Mouse (Mus musculus) erythroblast, adult 5-6 weeks (primary cell): ENCODE data around the gene Ints1. TPM values are rescaled to one million over a fixed set of nuclear protein-coding genes. Genes with fewer than 3 reads are reported as not detected.

Experiments used
- ATAC-seq: replicated peaks from 2 replicates; pipeline ENCODE4 v1.8.0; 2016; ENCODE audit warnings: moderate number of reproducible peaks, mild to moderate bottlenecking, moderate TSS enrichment, inconsistent platforms; ENCODE audit not compliant: poor library complexity, low FRiP score, severe bottlenecking
- total RNA-seq, 2 experiments: library from RNA; stranded (forward) in 1 of 2; stranded (reverse) in 1 of 2; fragments of 150-400 nt in 1 of 2; fragments of 200-764, 138-1000 nt in 1 of 2; gene quantifications; 2 replicates each; pipeline versions ENCODE4 v1.2.3 to v1.2.4; 2015 to 2017; ENCODE audit warnings: low replicate concordance in 2 of 2

Ints1 gene
- total RNA-seq, 2 experiments from 2014 or later, result 28.0 to 30.7 TPM

DNA sequence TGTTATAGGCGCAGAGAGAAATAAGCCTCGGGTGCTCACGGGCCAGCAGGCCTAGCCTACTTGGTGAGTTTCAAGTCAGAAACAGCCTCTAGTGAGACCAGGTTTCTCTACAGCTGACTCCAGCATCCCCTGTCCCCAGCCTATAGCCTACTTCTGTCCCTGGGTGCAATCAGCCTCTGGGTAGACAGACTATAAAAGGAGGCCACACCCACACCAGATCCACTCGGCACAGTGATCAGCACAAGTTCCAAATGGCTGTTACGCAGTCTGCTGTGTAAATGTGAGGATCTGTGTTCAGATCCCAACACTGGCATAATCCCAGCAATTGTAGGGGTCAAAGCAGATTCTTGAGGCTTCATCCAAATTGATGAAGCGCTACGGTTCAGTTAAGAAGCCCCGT lies 27.7 kb upstream of the Ints1 start:
- peak; percentile 36 for ATAC-seq

DNA sequence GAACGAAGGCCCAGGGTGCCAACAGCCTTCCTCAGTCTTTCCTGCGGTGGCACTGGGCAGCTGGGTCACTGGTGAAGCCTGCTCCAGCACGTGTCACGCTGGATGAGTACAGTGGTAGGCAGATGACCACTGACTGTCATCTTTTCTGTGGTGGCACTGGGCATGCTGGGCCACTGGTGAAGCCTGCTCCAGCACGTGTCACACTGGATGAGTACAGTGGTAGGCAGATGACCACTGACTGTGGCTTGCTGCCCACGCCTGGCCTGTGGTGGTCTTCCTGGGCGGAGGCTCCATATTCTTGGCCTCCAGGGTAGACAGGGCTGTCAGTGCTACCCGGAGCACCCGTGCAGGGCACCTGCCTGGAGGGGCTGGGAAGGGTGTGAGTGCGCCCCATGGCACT lies 26.4 kb upstream of the Ints1 start:
- no peak for ATAC-seq

DNA sequence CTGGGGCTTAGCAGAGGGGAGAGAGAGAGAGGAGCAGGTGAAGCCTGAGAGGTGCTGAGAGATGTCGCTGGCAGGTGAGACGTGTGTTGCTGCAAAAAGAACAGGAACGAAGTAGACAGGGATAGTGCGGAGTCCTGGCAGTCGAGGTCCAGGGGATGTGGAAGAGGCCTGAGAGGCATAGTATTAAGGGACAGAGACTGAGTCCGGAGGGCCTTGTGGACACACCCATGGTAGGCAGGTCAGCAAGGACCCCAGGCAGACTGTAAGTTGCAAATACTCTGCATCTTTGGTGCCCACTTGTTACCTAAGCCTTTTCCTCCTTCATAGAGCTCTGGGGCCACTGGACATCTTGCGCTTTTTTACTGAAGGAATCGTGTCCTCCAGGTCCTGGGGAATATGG lies 25.8 kb upstream of the Ints1 start:
- ATAC-seq, result no peak

DNA sequence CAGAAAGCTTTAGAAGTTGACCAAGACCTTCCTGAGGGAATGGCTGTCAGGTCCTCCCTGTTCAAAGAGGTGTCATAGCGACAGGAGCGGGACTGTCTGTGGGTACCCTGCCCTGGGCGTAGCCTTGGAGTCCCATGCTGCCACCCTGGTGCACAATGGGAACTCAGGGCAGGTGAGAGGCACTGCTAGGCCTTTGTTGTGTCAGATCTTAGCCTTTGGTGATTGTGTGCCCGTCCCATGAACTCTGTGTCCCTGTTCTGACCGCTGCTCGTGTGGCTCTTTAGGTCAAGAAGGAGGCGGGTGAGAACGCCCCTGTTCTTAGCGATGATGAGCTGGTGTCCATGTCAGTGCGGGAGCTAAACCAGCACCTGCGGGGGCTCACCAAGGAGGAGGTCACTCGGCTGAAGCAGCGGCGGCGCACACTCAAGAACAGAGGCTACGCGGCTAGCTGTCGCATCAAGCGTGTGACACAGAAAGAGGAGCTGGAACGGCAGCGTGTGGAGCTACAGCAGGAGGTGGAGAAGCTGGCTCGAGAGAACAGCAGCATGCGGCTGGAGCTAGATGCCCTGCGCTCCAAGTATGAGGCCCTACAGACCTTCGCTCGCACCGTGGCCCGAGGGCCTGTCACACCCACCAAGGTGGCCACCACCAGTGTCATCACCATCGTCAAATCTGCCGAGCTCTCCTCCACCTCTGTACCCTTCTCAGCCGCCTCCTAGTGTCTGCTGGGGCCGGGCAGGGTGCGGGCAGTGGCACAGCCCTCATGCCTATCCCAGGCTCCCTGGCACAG lies 24.5 kb upstream of the Ints1 start:
- no peak for ATAC-seq

DNA sequence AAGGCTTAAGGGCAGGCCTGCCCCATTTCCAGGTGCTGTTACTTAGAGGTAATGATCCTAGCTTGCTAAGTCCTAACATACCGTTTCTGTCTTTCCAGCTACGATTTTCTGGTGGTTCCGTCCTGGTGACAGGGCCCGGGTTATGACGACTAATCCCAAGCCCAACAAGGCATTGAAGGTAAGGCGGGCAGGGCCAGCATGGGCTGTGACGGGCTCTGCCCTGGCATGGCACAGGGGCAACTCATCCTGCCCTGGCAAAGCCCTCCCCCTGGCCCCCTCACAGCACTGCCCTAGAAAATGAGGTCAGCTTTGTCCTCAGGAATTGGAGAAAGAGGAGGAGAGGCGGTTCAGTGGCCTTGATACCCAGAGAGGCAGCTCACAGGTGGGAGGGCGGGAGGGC lies 23.6 kb upstream of the Ints1 start:
- ATAC-seq, result no peak

DNA sequence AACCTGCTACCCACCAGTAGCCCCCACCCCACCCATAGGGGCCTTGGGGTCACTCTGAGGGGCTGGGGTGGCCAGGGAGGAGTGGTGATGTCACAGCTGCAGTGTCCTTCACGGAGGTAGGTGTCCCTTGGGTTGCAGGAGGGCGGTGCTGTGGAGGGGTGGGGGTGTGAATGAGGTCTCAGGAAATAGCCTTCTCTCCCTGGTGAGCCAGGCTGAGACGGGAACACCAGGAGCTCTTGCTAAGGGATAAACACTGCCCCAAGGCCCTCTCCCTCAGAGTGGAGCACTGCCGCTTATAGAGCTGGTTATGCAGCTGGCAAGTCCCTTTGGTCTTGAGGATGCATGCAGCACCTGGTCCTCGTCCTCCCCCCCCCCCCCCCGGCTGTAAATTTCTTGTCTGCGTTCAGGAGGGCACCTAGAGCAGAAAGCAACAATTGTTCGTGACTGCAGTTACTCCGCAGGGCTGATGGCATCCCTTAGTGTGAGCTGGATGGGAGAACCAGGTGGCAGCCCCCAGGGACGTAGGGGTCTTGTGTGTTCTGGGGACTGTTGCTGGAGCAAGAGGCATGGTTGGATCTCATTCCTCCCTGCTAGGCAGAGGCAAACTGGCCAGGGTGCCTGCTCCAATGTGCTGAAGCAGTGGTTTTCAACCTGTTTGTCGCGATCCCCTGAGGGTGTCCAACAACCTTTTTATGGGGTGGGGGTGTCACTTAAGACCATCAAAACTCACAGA lies 22.9 kb upstream of the Ints1 start:
- no peak for ATAC-seq

DNA sequence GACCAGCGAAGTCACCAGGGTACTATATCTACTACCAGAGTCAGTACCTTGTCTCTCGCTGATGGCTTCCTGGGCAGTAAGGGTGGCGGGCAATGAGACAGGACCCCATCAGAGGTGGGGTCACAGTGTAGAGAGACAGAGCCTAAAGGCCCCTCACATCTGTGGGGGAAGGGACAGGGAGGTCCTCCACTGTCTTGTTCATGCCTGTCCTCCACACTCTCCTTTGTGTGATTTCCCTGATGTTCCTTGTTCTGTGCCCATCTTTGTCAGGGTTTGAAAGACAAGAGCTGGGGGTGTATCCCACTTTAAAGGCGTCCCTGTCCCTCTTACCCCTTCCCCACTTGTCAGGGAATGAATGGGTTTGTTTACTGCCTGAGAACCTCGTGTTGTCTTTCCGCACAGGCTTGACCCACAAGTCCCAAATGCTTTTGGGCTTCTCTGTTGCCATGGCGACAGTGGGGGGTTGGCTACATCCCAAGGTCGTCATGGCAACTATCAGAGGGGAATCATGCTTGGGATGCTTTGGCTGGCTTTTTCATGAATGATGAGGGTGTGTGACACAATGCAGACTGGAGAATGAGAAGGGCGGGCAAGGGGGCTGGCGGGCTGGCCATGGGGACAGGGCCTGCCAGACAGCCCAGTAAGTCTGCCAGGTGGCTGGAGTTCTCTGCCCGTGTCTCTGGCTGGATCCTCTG lies 22.1 kb upstream of the Ints1 start:
- ATAC-seq, result no peak

DNA sequence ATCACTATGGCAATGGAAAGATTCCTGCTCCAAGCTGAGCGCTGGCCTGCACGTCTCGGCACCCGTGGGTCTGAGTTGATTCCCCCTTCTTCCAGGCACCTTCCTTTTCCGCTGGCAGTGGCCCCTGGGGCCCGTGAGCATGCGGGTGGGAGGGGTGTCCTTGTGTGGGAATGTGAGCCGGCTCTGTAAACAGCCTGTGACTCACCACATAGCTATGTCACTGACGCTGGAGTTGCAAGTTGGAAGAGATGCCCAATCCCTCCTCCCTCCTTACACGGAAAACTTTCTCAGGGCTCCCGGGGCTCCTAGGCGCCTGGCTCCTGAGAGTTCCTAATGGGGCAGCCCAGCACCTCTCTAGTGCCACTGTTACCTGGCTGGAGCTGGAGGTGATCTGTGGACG lies 21.4 kb upstream of the Ints1 start:
- no peak for ATAC-seq

DNA sequence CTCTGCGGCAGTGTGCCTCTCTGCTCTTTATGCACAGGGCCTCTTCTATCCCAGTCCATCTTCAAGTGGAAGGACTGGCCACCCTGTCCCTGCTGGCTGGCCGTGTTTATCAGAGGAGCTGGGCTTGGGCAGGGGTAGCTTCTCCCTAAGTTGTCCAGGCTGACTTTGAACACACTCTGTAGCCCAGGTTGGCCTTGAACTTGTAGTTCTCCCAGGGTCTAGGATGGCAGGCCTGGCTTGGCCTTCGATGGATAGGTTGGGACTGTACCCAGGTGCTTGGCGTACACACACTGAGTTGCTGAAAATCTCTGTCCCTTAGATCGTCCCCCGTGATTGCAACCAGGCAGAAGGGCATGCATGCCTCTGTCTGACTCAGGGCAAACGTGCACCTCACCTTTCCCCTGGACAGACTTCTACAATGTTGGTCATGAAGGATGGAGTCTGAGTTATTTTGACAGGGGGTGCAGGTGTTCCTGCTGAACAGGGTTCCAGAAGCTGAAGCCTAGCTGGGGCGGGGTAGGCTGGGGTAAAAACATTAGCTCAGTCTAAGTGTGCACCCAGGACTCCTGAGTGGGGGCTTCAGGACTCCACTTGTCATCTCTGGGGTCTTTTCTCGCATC lies 20.6 kb upstream of the Ints1 start:
- ATAC-seq, result no peak

DNA sequence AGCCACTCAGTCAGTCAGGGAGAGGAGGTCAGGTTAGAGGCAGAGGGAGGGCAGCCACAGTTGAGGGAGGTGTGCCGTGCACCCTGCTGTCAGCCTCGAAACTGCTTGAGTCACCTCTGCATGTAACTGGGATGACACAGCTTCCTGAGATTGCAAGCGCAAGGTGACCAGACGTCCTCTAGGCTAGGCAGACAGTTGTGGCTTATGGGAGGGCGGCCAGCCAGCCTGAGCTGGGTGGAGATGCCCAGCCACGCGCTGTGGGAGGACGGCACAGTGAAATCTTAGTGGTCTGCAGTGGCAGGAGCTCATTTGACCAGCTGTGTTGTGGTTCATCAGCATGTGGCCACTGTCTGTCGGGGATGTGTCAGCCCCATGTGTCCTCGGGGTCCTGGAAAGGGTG lies 19.5 kb upstream of the Ints1 start:
- peak; percentile 64 for ATAC-seq

DNA sequence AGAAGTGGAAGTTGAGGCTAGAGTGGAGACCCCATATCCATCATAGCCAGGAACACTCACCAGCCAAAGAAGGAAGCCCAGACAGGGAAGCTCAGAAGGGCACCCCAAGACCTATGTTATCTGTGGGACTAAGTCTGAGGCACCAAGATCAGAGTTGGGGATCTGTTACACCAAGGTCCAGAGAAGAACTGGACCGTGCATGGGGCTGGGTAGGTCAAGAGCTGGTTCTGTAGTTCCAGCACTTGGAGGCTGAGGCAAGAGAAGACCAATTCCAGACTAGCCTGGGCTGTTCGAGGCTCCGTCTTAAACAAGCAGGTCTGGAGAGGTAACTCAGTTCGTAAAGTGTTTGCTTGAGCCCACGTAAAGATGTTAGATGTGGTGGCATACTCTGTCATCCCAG lies 18.7 kb upstream of the Ints1 start:
- no peak for ATAC-seq

DNA sequence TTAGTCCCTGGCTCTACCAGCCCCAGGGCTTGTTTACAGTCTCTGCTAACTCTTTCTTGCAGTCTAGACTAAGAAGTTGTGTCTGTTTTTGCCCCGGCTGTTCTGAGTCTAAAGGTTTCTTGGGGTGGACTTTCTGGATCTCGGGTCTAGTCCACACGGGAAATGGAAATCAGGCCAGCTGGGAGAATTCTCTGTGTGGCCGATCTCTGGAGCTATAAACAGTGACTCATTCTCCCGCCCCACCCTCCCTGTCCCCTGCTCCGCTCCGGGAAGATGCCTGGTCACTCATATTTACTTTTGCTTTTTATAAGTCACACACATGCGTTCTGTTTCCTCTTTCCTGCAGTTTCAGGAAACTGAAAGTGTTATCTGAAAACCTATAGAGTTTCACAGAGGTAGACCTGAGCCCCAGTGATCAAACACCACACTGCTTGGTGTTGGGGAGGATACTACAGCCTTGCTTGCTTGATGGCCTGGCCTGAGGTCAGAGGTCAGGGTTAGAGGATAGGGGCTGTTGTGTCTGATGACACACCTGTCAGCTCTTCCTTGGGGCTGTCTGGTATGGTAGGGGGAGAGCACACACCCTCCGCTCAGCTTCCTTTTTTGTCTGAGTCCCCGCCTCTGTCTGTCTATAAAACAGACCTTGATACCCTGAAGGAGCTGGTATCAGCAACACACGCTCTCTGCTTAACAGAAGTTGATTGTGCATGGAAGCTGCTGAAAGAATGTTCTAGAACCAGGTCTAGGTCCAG lies 18.0 kb upstream of the Ints1 start:
- ATAC-seq, result peak; percentile 22

DNA sequence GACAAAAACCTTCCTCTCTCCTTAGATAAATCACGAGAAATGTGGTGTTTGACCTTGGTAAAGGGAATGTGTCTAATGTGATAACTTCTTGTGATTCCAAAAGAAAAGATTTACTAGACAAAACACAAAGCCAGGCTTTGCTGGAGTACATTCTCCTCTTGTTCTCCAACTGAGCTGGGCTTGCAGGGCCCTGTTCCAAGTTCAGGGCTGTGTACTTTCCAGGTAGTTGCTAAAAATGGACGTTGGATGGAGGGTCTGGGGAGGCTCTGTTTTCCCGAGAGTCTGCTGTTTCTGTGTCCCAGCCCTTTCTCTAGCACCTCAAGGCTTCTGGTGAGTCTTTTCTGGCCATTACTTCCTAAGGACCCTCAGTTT lies 17.5 kb upstream of the Ints1 start:
- no peak for ATAC-seq

DNA sequence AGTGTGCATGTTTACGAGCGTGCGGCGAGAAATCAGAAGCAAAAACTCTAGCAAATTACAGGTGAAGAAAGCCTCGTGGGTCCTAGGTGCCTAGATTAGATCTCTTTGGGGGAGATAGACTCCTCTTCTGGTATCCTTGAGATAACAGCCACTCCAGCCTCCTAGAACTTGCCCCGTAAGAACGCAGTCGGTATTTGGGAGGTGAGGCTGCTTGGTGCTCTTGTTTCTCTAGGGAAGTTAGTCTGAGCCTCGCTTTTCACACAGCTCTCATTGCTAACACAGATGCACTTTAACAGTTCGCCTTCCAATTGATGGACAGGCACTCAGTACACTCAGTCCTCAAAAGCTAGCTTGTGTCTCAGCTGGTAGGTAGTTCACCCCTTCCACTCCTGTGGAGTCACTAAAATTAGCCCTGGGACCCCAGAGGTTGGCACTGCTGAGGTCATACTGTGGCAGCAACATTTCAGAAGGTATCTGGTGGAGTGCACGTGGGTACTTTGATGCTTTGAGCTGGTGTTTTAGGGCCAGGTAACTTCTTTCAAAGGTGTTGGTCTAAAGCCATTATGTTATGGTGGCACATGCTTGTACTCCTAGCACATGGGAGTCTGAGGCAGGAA lies 16.8 kb upstream of the Ints1 start:
- ATAC-seq, result 0 out of 2 replicates have a peak, but pooled peaks have one; percentile 4

DNA sequence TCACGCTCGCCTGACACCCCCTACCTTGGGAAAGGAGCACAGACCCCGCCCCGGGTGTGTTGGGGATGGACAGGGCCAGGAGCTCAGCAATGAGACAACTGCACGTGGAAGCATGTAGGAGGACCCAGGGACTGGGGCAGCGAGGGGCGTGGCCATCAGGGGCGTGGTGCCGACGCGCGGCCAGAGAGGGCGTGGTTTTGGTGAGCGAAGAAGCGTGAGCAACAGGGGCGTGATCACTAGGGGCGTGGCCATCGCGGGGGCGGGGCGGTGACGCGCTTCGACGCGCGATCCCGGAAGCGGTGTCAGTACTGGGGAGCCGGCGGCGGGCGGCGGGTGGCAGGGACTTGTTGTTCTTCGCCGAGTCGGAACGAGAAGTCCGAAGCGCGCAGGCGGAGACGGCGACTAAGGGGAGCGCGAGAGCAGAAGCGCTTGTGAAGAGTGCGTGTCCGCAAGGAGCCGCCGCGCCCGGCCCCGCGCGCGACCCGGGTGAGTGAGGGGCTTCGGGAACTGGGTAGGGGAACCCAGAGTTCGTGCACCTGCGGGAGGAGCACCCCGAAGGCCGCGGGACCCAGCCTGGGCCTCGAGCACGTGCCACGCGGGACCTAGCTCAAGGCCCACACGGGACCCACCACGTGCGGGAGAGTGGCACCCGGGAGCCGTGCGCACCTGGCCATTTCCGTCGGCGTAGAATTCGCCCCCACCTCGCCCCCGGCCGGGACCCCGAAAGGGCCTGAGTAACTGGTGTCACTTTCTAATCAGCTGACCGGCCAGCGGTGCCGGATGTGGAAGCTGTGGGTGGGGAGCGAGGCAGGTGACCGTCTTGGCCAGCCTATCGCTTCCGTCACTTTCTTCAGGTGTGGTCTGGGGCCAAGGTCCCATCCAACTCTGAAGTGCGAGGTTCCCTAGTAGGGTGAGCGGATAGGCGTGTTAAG lies 16.0 kb upstream of the Ints1 start, which contains the start of gene Mafk:
Gene Mafk (plus strand): TSS at position 287 of the 932 bp plus-strand sequence.
- ATAC-seq, result peak; percentile 70

DNA sequence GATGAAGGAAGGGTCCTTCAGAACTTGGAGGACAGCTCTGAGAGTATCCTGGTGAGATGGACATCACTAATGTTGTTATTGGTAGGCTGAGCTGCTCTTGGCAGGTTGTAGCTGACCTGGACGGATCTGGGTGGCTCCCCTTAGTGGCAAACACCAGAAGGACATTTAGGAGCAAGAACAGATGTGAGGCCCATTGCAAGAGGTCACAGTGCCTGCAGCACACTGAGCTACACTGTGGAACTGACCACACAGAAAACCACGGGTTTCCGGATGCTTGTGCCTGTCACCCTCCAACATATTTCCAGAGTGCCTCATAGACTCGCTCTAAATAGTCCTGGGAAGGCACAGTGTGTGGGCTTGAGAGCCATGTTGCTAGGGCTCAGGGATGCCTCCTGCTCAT lies 14.0 kb upstream of the Ints1 start:
- ATAC-seq, result no peak

DNA sequence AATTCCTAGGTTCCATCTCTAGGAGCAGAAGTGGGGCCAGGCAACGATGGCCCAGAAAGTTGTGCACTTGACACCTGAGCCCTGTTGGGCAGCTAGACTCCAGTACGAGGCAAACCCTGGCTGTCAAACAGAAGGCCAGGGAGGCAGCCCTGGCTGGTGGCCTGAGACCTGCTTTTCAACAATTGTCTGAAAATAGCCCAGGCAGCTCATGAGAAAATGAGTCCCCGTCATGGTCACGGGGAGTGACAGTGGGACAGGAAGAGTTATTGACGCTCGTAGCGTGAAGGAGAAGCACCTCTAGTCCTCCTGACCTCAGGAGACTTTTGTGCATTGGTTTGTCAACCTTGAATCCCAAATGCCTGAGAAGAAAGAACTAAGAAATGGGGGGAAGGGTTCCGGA lies 5.9 kb upstream of the Ints1 start:
- ATAC-seq, result no peak

DNA sequence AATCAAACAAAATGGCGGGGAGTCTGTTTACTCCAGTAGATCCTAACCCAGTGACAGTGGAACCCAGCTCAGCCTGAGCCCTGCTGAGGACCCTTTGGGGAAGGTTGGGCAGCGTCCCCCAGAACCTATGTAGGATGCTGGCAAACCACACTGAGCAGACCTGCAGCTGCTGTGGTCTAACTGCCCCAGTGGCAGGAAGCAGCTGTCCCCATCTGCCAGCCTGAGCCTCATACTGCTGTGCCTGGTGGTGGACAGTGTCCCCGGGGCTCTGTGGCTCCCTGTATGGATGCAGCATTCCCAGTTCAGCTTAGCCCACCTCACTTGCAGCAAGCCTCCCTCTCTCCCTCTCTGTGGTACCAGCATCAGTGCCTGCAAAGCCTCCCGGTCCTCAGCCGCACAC lies 1.5 kb upstream of the Ints1 start:
- ATAC-seq, result no peak
